Mouse (Mus musculus): Measurements from ENCODE around the gene Tigd2. TPM values are rescaled to one million over a fixed set of nuclear protein-coding genes. Genes with fewer than 3 reads are reported as not detected.

The Tigd2 gene
- polyA plus RNA-seq, 1 experiment from 2014 or later, result 10.6 TPM

DNA sequence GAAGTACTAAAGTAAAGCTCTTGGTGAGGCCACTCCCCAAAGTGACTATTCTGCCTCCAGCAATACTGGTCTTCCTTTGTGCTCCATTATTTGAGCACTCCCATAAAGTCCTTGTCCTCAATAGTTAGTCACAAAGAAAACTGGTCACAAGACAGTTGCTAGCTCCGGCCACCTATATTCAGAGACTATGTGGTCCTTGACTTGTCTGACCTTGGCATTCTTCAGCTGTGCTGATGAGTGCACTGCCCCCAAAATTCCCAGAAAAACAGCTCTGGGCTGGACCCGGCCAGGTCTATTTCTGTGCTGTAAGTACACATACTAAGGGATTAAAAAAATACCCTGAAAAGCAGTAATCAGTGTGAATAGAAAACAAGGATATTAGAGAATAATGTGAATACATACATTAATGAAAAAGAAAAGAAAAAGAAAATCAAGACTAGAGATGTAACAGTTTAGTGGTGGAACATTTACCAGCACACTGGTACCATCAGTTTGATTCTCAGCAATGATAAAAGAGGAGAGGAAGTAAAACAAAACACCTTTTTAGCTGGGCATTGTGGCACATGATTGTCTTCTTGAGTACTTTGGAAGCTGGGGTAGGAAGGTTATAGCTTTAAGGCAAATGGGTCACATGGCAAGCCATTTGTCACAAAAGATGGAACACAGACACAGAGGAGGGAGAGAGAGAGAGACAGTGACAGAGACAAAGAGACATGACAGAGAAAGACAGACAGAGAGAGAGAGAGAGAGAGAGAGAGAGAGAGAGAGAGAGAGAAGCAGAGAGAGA, 12.6 kb upstream of the Tigd2 start:
- no peaks in the 10 kb centered on the region for H3K36me3 ChIP-seq
- H3K27ac ChIP-seq, result no peak overlapping the region
- 46% methylated on average over 2 of the region's 2 CpGs for WGBS
- no peak overlapping the region for H3K4me3 ChIP-seq
- no peak overlapping the region for H3K4me2 ChIP-seq
- no peaks in the 10 kb centered on the region for H3K4me1 ChIP-seq
- H3K9ac ChIP-seq, result no peak overlapping the region
- H3K9me3 ChIP-seq, result no peaks in the 10 kb centered on the region
- ATAC-seq (ENCODE audit: borderline replicate concordance, extremely low read depth, low FRiP score, low TSS enrichment), result no peak
- H3K27me3 ChIP-seq, result no peaks in the 10 kb centered on the region

DNA sequence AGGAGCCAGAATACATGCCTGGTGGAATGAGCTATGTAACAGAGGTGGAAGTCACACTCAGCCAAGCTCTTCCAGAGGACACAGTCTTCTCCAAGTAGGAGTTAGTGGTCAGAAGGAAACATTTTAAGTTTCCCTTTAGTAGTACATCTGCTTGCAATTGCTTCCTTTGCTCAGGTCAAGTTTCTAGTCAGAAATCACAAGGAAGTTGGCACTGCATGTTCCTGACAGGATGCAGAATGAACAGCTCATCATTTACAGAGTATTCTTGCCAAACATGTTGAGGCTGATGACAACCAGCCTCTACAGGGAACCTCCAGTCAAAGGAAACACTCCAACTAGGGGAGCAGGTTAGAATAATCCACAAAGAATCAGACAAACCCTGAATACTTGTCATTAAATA, 11.9 kb upstream of the Tigd2 start:
- no peak overlapping the region for H3K27ac ChIP-seq
- H3K4me3 ChIP-seq, result no peak overlapping the region
- ATAC-seq (ENCODE audit: borderline replicate concordance, extremely low read depth, low FRiP score, low TSS enrichment), result no peak
- no peaks in the 10 kb centered on the region for H3K36me3 ChIP-seq
- H3K4me2 ChIP-seq, result no peak overlapping the region
- no peaks in the 10 kb centered on the region for H3K4me1 ChIP-seq
- H3K27me3 ChIP-seq, result no peaks in the 10 kb centered on the region
- no peak overlapping the region for H3K9ac ChIP-seq
- no peaks in the 10 kb centered on the region for H3K9me3 ChIP-seq

DNA sequence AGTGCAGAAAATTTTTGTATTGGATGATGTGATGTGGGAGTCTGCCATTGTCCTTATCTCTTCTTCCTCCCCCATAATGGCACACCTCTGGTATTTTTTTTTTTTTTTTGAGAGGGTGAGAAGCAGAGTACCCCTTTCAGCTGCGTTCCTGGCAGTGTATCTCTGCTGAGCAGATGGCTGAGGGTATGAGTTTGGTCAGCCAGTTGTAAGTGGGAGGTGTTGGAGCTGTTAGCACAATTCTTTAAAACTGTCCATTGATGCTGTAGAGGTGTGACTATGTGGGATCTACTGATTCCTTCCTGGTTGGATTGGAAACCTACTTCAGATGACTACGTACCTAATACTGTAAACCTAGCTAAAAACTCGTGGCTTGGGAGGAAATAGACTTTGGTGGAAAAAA, 10.3 kb upstream of the Tigd2 start:
- H3K9ac ChIP-seq, result no peak overlapping the region
- H3K9me3 ChIP-seq, result no peaks in the 10 kb centered on the region
- ATAC-seq (ENCODE audit: borderline replicate concordance, extremely low read depth, low FRiP score, low TSS enrichment), result no peak
- H3K4me1 ChIP-seq, result no peaks in the 10 kb centered on the region
- H3K4me3 ChIP-seq, result no peak overlapping the region
- H3K36me3 ChIP-seq, result no peaks in the 10 kb centered on the region
- WGBS, result 74% methylated on average over 3 of the region's 3 CpGs
- no peak overlapping the region for H3K27ac ChIP-seq
- H3K27me3 ChIP-seq, result no peaks in the 10 kb centered on the region
- H3K4me2 ChIP-seq, result no peak overlapping the region

DNA sequence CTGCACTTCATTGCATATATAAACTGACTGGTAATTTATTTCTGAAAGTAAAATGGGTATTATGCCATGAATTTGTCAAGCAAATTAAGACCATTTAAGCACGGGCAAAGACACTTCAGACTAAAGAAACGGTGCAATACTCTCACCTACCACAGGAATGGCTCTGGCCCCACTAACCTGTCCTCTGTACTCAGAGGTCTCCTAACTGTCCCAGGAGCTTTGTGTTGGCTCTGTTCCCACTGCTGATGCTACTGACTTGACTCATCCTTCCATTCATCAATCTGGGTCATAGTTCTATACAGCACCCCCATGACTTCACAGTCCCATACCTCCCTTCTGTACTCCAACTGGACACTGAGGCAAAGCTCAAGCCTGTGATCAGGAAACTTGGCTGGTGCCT, 9.6 kb upstream of the Tigd2 start:
- Histone ChIP-seq H3K4me2 (no peak overlapping the region), H3K9me3 (no peaks in the 10 kb centered on the region)
- WGBS, result 79% methylated on average over 2 of the region's 2 CpGs

DNA sequence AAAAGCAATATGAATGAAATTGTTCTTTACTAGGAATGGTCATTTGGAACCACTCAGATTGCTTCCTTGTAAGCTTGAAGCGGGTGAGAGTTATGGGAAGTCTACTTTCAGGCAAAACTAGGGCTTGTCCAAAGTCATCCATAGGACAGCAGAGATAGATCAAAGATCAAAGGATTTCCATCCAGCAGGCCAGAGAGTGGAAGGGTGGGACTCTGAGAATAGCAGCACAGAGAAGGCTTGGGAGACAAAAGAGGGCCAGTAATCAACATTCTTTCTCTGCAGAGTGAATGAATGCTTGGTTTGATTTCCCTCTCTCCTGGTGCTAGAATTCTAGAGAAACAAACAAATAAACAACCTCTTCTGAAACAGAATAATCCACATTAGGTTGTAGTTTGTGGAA, 1.1 kb upstream of the Tigd2 start:
- Histone ChIP-seq H3K9ac (no peak overlapping the region), H3K27ac (no peak overlapping the region), H3K4me3 (no peak overlapping the region), H3K4me1 (peaks cover 4% of the 10 kb centered on the region; the same call in 1 of the 2 replicates), H3K4me2 (no peak overlapping the region), H3K9me3 (no peaks in the 10 kb centered on the region), H3K27me3 (no peaks in the 10 kb centered on the region), H3K36me3 (no peaks in the 10 kb centered on the region)
- ATAC-seq (ENCODE audit: borderline replicate concordance, extremely low read depth, low FRiP score, low TSS enrichment), result no peak
- 91% methylated on average over 1 of the region's 1 CpGs for WGBS

More for the DNA sequence above, 9.6 kb upstream of the Tigd2 start:
- Histone ChIP-seq H3K4me1 (no peaks in the 10 kb centered on the region), H3K9ac (no peak overlapping the region), H3K27ac (no peak overlapping the region), H3K4me3 (no peak overlapping the region), H3K36me3 (no peaks in the 10 kb centered on the region), H3K27me3 (no peaks in the 10 kb centered on the region)
- ATAC-seq (ENCODE audit: borderline replicate concordance, extremely low read depth, low FRiP score, low TSS enrichment), result no peak

DNA sequence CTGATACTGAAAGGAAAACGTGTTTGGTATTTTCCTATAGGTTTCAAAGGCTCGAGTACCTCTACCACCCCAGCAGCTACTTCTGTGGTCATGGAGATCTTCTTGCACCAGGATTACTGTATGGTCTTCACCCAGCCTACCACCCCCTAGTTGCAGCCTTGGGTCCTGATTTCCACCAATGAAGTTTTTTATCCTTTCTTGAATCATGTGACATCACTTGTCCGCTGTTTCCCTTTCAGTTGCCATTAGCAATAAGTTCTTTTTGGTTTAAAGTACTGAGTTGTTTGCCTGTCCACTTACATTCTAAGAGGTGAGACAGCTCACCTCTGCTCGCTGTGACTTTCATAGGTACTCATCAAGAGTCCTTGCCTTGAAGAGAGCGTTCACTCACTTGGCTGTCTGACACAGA, 633 bp downstream of the Tigd2 start:
- Histone ChIP-seq H3K9ac (peak overlapping the region; percentile 95), H3K27ac (peak overlapping the region; percentile 91), H3K27me3 (no peaks in the 10 kb centered on the region), H3K4me2 (peak overlapping the region; percentile 69), H3K4me3 (peak overlapping the region; percentile 96), H3K4me1 (peaks cover 4% of the 10 kb centered on the region; the same call in 1 of the 2 replicates), H3K36me3 (no peaks in the 10 kb centered on the region), H3K9me3 (no peaks in the 10 kb centered on the region)
- 15% methylated on average over 5 of the region's 5 CpGs for WGBS
- peak; percentile 70 for ATAC-seq (ENCODE audit: borderline replicate concordance, extremely low read depth, low FRiP score, low TSS enrichment)

DNA sequence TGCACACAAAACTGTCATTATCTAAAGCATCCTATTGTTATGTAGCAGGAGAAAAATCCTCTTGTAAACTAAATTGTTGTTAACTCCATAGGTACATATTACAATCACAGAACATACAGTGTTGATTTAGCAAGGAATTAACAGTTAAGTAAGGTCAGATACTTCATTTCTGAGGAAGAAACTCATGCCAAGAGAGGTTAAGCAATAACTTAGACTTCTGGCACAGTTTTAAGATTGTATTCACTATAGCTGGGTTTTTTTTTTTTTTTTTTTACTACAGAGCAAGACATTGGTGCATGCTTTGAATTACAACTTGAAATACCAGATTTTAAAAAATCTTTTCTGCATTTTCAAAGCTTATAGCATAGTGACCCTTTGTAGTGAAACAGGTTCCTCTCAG, 24.5 kb downstream of the Tigd2 start:
- Histone ChIP-seq H3K9ac (no peak overlapping the region), H3K4me2 (no peak overlapping the region), H3K4me1 (no peaks in the 10 kb centered on the region), H3K9me3 (no peaks in the 10 kb centered on the region), H3K4me3 (no peak overlapping the region), H3K27ac (no peak overlapping the region), H3K36me3 (no peaks in the 10 kb centered on the region), H3K27me3 (no peaks in the 10 kb centered on the region)
- ATAC-seq (ENCODE audit: borderline replicate concordance, extremely low read depth, low FRiP score, low TSS enrichment), result no peak

DNA sequence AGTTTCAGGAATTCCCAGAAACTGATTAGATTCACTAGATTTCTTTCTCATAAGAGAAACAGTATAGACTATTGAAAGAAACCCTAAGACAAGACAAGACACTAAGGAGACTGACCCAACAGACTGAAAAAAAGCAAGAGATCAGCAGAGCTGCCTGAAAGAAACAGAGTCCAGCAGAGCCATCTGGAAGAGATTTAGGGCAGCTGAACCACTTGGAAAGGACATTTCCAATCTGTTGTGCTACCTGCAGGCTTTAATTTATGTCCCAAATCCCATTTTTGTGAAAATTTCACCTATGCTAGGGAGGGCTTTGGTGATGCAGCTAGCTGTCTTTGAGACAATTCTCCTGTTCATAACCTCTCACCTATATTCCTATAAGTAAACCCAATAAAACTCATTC, 25.0 kb downstream of the Tigd2 start:
- H3K9ac ChIP-seq, result no peak overlapping the region
- no peak overlapping the region for H3K27ac ChIP-seq
- H3K36me3 ChIP-seq, result no peaks in the 10 kb centered on the region
- no peak for ATAC-seq (ENCODE audit: borderline replicate concordance, extremely low read depth, low FRiP score, low TSS enrichment)
- no peak overlapping the region for H3K4me2 ChIP-seq
- no peaks in the 10 kb centered on the region for H3K4me1 ChIP-seq
- H3K9me3 ChIP-seq, result no peaks in the 10 kb centered on the region
- H3K4me3 ChIP-seq, result no peak overlapping the region
- H3K27me3 ChIP-seq, result no peaks in the 10 kb centered on the region

DNA sequence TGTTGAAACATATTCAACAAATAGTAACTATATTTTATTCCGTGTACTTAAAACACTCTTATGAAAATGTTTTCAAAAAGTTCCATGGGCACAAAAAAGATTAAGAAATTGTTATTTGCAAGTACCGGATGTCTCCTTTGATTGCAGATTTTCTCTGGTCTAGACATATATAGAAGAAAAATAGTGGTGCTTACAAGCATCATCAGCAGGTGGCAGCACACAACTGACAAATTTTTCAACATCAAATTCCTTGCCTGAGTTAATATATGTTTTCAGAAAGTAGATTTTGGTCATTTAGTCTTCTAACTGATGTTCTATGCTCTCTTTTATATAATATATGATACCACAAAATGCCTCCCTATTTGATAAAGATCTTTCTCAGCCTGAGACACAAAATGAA, 41.0 kb downstream of the Tigd2 start:
- no peak overlapping the region for H3K9ac ChIP-seq
- no peak overlapping the region for H3K27ac ChIP-seq
- H3K4me2 ChIP-seq, result no peak overlapping the region
- no peak overlapping the region for H3K4me3 ChIP-seq
- no peaks in the 10 kb centered on the region for H3K4me1 ChIP-seq
- no peak for ATAC-seq (ENCODE audit: borderline replicate concordance, extremely low read depth, low FRiP score, low TSS enrichment)
- no peaks in the 10 kb centered on the region for H3K9me3 ChIP-seq
- no peaks in the 10 kb centered on the region for H3K27me3 ChIP-seq
- H3K36me3 ChIP-seq, result no peaks in the 10 kb centered on the region
- 26% methylated on average over 2 of the region's 2 CpGs for WGBS

DNA sequence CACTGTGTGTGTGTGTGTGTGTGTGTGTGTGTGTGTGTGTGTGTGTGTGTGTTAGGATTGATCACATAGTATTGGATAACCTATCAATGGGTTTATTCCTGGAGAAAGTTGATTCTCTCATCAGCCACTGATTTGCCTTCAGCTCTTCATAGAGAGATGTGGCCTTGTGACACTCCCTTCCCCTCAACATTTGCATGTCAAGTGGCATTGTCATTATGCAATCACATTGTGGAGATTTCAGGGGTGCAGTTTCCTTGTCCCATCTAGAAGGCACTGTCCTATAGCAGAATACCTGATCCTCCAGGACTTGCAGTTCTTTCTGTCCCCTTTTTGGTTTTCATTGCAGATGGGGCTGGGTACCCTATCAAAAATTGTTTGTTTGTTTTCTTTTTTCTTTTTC, 41.9 kb downstream of the Tigd2 start:
- ATAC-seq (ENCODE audit: borderline replicate concordance, extremely low read depth, low FRiP score, low TSS enrichment), result no peak
- Histone ChIP-seq H3K9me3 (no peaks in the 10 kb centered on the region), H3K27ac (no peak overlapping the region)

DNA sequence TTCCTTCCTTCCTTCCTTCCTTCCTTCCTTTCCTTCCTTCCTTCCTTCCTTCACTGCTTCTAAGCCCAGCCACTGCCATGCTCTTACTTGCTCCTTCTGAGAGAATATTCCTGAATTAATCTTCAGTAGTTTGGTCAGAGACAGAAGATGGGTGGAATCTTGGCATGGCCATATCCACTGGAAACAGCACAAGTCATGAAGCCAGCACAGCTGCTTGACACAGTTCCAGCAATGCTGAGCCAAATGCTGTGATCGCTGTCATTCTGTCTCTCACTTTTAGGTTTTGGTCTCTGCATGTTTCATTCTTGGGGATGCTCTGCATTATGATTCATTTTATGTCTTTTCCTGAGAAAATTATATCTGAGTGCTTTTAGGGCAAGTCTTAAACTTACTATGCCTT, 47.2 kb downstream of the Tigd2 start:
- 50% methylated on average over 1 of the region's 1 CpGs for WGBS

More for the DNA sequence above, 41.9 kb downstream of the Tigd2 start:
- no peaks in the 10 kb centered on the region for H3K36me3 ChIP-seq
- H3K9ac ChIP-seq, result no peak overlapping the region
- H3K4me3 ChIP-seq, result no peak overlapping the region
- no peaks in the 10 kb centered on the region for H3K27me3 ChIP-seq
- no peak overlapping the region for H3K4me2 ChIP-seq
- H3K4me1 ChIP-seq, result no peaks in the 10 kb centered on the region

More for the DNA sequence above, 47.2 kb downstream of the Tigd2 start:
- Histone ChIP-seq H3K9ac (no peak overlapping the region), H3K27me3 (no peaks in the 10 kb centered on the region), H3K4me1 (no peaks in the 10 kb centered on the region), H3K36me3 (no peaks in the 10 kb centered on the region), H3K4me2 (no peak overlapping the region), H3K4me3 (no peak overlapping the region), H3K9me3 (no peaks in the 10 kb centered on the region), H3K27ac (no peak overlapping the region)
- no peak for ATAC-seq (ENCODE audit: borderline replicate concordance, extremely low read depth, low FRiP score, low TSS enrichment)

All from lung, embryonic 15.5 days (tissue).